Mouse (Mus musculus) ES-Bruce4 (cell line): ENCODE results near the gene Padi3. TPM values are rescaled to one million over a fixed set of nuclear protein-coding genes. Genes with fewer than 3 reads are reported as not detected.

ENCODE experiments used
- H3K27ac ChIP-seq: 2 replicates; pipeline ENCODE4 v1.5.1; 2012; ENCODE audit warnings: low read length, inconsistent platforms; ENCODE audit not compliant: insufficient read depth
- H3K27me3 ChIP-seq: 2 replicates; pipeline ENCODE4 v1.6.1; 2012; ENCODE audit warnings: mild to moderate bottlenecking, low read length, inconsistent platforms; ENCODE audit not compliant: control insufficient read depth, poor library complexity, insufficient read depth, severe bottlenecking
- H3K36me3 ChIP-seq: 2 replicates; pipeline ENCODE4 v1.6.1; 2012; ENCODE audit warnings: inconsistent platforms, mild to moderate bottlenecking, low read length, moderate library complexity; ENCODE audit not compliant: control insufficient read depth, poor library complexity, insufficient read depth, severe bottlenecking
- H3K4me1 ChIP-seq: one replicate; pipeline ENCODE4 v1.8.1; 2011; ENCODE audit warnings: low read length; ENCODE audit not compliant: control insufficient read depth, insufficient read depth
- H3K4me3 ChIP-seq: 2 replicates; pipeline ENCODE4 v1.5.1; 2011; ENCODE audit warnings: low read depth, mild to moderate bottlenecking, low read length
- H3K9ac ChIP-seq: 2 replicates; pipeline ENCODE4 v1.6.1; 2012; ENCODE audit warnings: low read depth, mild to moderate bottlenecking, inconsistent platforms; ENCODE audit not compliant: poor library complexity, severe bottlenecking
- H3K9me3 ChIP-seq: replicated peaks from 2 replicates; pipeline ENCODE4 v1.6.1; 2012; ENCODE audit warnings: mild to moderate bottlenecking, low read length, inconsistent platforms; ENCODE audit not compliant: control insufficient read depth, poor library complexity, insufficient read depth, severe bottlenecking
- CTCF ChIP-seq: IDR thresholded peaks from one replicate; pipeline ENCODE4 v1.8.1; 2011; ENCODE audit warnings: low read depth, low read length
- EP300 ChIP-seq: IDR thresholded peaks from 2 replicates; pipeline ENCODE4 v1.6.1; 2011; ENCODE audit warnings: low read depth, low read length; ENCODE audit not compliant: insufficient read depth
- POLR2A ChIP-seq: IDR thresholded peaks from one replicate; pipeline ENCODE4 v1.8.1; 2011; ENCODE audit warnings: low read length; ENCODE audit not compliant: insufficient read depth
- polyA plus RNA-seq: library from polyadenylated mRNA; stranded (reverse); fragments of >200 nt; gene quantifications from 2 replicates; pipeline ENCODE4 v1.2.4, GENCODE M21; 2011; ENCODE audit warnings: low read depth; ENCODE audit not compliant: missing spikeins, insufficient read depth, insufficient read length

The Padi3 gene
- 2.8 and 3.1 TPM in 2 replicates for polyA plus RNA-seq

- no peak within 1 kb of the TSS for H3K4me3 ChIP-seq
- H3K27me3 ChIP-seq = no peaks in the 10 kb centered on the region
- peaks cover 9% of the 10 kb centered on the region for H3K4me1 ChIP-seq
- no peak within 1 kb of the TSS for H3K9ac ChIP-seq
- H3K27ac ChIP-seq = no peak within 1 kb of the TSS
- no peaks in the 10 kb centered on the region for H3K36me3 ChIP-seq
- TF ChIP-seq POLR2A = peak; percentile 30
- TF ChIP-seq CTCF = no peak
- no peak for TF ChIP-seq EP300
- no peaks in the 10 kb centered on the region for H3K9me3 ChIP-seq
Observed at GRCm38 (mm10) chr4:140810458-140811260, at the start of gene Padi3. Gene Padi3 (minus strand): TSS chr4:140810648.

- H3K4me3 ChIP-seq = no peak overlapping the region
- H3K4me1 ChIP-seq = no peaks in the 10 kb centered on the region
- no peaks in the 10 kb centered on the region for H3K27me3 ChIP-seq
- TF ChIP-seq CTCF = no peak
- TF ChIP-seq POLR2A = no peak
- no peak for TF ChIP-seq EP300
- no peaks in the 10 kb centered on the region for H3K36me3 ChIP-seq
- no peak overlapping the region for H3K9ac ChIP-seq
- H3K27ac ChIP-seq = no peak overlapping the region
- no peaks in the 10 kb centered on the region for H3K9me3 ChIP-seq
Observed at GRCm38 (mm10) chr4:140859291-140859690, 48.8 kb upstream of the Padi3 start.

- Histone ChIP-seq H3K27me3 (no peaks in the 10 kb centered on the region), H3K27ac (no peak overlapping the region)
- TF ChIP-seq EP300 (no peak), POLR2A (no peak), CTCF (no peak)
Observed at GRCm38 (mm10) chr4:140857813-140858212, 47.4 kb upstream of the Padi3 start.

DNA sequence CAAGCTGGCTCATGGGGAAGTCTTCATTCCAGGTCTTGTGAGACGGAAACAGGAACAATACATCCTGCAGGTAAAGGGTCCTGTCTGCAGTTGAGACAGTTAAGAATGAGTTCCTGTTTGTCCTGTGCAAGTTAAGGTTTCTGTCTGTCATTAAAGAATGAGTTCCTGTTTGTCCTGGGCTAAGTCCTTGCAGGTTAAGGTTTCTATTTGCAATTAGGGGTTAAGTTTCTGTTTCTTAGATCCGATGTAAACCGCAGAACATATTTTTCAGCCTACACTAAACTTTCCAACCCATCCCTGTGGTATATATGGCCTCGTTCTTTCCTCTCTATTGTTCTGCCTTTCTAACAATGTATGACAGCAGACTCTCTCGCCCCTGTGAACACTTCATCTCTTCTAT is 46.6 kb upstream of the Padi3 start:
- Histone ChIP-seq H3K36me3 (no peaks in the 10 kb centered on the region), H3K4me3 (no peak overlapping the region), H3K4me1 (no peaks in the 10 kb centered on the region), H3K27ac (no peak overlapping the region), H3K9me3 (no peaks in the 10 kb centered on the region), H3K9ac (no peak overlapping the region), H3K27me3 (no peaks in the 10 kb centered on the region)
- TF ChIP-seq EP300 (no peak), POLR2A (no peak), CTCF (no peak)

More at GRCm38 (mm10) chr4:140857813-140858212, 47.4 kb upstream of the Padi3 start:
- Histone ChIP-seq H3K9me3 (no peaks in the 10 kb centered on the region), H3K4me3 (no peak overlapping the region), H3K4me1 (no peaks in the 10 kb centered on the region), H3K9ac (no peak overlapping the region), H3K36me3 (no peaks in the 10 kb centered on the region)

- Histone ChIP-seq H3K9me3 (no peaks in the 10 kb centered on the region), H3K4me3 (no peak overlapping the region), H3K27me3 (no peaks in the 10 kb centered on the region), H3K27ac (no peak overlapping the region), H3K9ac (no peak overlapping the region), H3K4me1 (no peaks in the 10 kb centered on the region), H3K36me3 (no peaks in the 10 kb centered on the region)
- TF ChIP-seq CTCF (no peak), POLR2A (no peak), EP300 (no peak)
Observed at GRCm38 (mm10) chr4:140855151-140855550, 44.7 kb upstream of the Padi3 start.

DNA sequence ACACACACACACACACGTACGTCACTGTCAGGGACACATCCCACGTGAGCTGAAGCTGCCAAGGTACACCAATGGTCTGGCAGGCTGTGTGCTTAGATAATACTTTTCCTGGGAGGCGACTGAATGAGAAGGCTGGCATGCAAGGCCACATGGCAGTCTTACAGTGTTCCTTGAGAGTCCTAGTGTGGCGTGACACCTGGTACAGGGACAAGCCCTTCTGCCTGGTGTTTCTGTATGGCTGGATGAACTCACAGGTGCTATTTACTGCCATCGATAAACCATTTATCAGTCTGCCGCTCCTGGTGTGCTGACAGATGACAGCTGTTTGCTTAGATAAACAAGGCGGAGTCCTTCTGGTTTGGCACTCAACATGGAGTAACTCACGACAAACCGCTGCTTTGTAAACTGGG is 44.0 kb upstream of the Padi3 start:
- Histone ChIP-seq H3K4me3 (no peak overlapping the region), H3K27ac (no peak overlapping the region), H3K9ac (no peak overlapping the region), H3K36me3 (no peaks in the 10 kb centered on the region), H3K4me1 (no peaks in the 10 kb centered on the region), H3K9me3 (no peaks in the 10 kb centered on the region), H3K27me3 (no peaks in the 10 kb centered on the region)
- TF ChIP-seq POLR2A (no peak), CTCF (no peak), EP300 (no peak)
